Mouse (Mus musculus): ENCODE results near the gene Dnm3. TPM values are rescaled to one million over a fixed set of nuclear protein-coding genes. Genes with fewer than 3 reads are reported as not detected.

The Dnm3 gene
- polyA plus RNA-seq, 1 experiment: 3.0 TPM

GRCm38 (mm10) chr1:162354780-162355179, 123.1 kb downstream of the Dnm3 start:
- Histone ChIP-seq H3K27me3 (ENCODE audit: control insufficient read depth, insufficient read depth, insufficient read length) (no peaks in the 10 kb centered on the region), H3K4me3 (no peak overlapping the region), H3K79me2 (ENCODE audit: control insufficient read depth, insufficient read depth) (no peaks in the 10 kb centered on the region), H3K36me3 (ENCODE audit: control insufficient read depth, insufficient read depth) (no peaks in the 10 kb centered on the region), H3K4me2 (ENCODE audit: low read depth) (no peak overlapping the region), H3ac (ENCODE audit: control insufficient read depth, insufficient read length) (no peak overlapping the region)
- TF ChIP-seq MYOD1 (IDR thresholded peaks at IDR 0.05; ENCODE audit: control insufficient read depth in 1 of 3, insufficient read length in 2 of 3, low read depth in 2 of 3) (no peak), POLR2AphosphoS2 (IDR thresholded peaks at IDR 0.05; ENCODE audit: insufficient read length, low read depth) (no peak), TCF3 (IDR thresholded peaks at IDR 0.05; ENCODE audit: insufficient read length, low read depth) (no peak), SRF (IDR thresholded peaks at IDR 0.05; ENCODE audit: control insufficient read depth, insufficient read length, low read depth) (no peak), CEBPB (IDR thresholded peaks at IDR 0.05; ENCODE audit: insufficient read depth, poor library complexity, severe bottlenecking) (no peak), E2F4 (IDR thresholded peaks at IDR 0.05; ENCODE audit: insufficient read depth) (no peak), POLR2A (IDR thresholded peaks at IDR 0.05; ENCODE audit: insufficient read length, low read depth) (no peak), MAX (IDR thresholded peaks at IDR 0.05; ENCODE audit: low read depth) (no peak), USF1 (IDR thresholded peaks at IDR 0.05; ENCODE audit: low read depth) (no peak), TCF12 (IDR thresholded peaks at IDR 0.05; ENCODE audit: insufficient read depth, poor library complexity, severe bottlenecking) (no peak), REST (IDR thresholded peaks at IDR 0.05; ENCODE audit: insufficient read depth, insufficient read length) (no peak), MYOG (IDR thresholded peaks at IDR 0.05; ENCODE audit: control insufficient read depth in 1 of 3, insufficient read depth in 1 of 3, insufficient read length in 2 of 3, low read depth in 2 of 3) (no peak)

- TF ChIP-seq CEBPB (IDR thresholded peaks at IDR 0.05; ENCODE audit: insufficient read depth, poor library complexity, severe bottlenecking) (no peak), E2F4 (IDR thresholded peaks at IDR 0.05; ENCODE audit: insufficient read depth) (no peak), TCF12 (IDR thresholded peaks at IDR 0.05; ENCODE audit: insufficient read depth, poor library complexity, severe bottlenecking) (no peak), SRF (IDR thresholded peaks at IDR 0.05; ENCODE audit: control insufficient read depth, insufficient read length, low read depth) (no peak), MYOG (IDR thresholded peaks at IDR 0.05; ENCODE audit: control insufficient read depth in 1 of 3, insufficient read depth in 1 of 3, insufficient read length in 2 of 3, low read depth in 2 of 3) (no peak), MYOD1 (IDR thresholded peaks at IDR 0.05; ENCODE audit: control insufficient read depth in 1 of 3, insufficient read length in 2 of 3, low read depth in 2 of 3) (no peak), REST (IDR thresholded peaks at IDR 0.05; ENCODE audit: insufficient read depth, insufficient read length) (no peak), POLR2A (IDR thresholded peaks at IDR 0.05; ENCODE audit: insufficient read length, low read depth) (no peak), USF1 (IDR thresholded peaks at IDR 0.05; ENCODE audit: low read depth) (no peak), MAX (IDR thresholded peaks at IDR 0.05; ENCODE audit: low read depth) (no peak), TCF3 (IDR thresholded peaks at IDR 0.05; ENCODE audit: insufficient read length, low read depth) (no peak), POLR2AphosphoS2 (IDR thresholded peaks at IDR 0.05; ENCODE audit: insufficient read length, low read depth) (no peak)
- Histone ChIP-seq H3K4me2 (ENCODE audit: low read depth) (no peak overlapping the region), H3ac (ENCODE audit: control insufficient read depth, insufficient read length) (no peak overlapping the region), H3K4me3 (no peak overlapping the region), H3K79me2 (ENCODE audit: control insufficient read depth, insufficient read depth) (no peaks in the 10 kb centered on the region), H3K27me3 (ENCODE audit: control insufficient read depth, insufficient read depth, insufficient read length) (no peaks in the 10 kb centered on the region), H3K36me3 (ENCODE audit: control insufficient read depth, insufficient read depth) (no peaks in the 10 kb centered on the region)
Measured at GRCm38 (mm10) chr1:162353831-162354230, 124.0 kb downstream of the Dnm3 start.

GRCm38 (mm10) chr1:162349306-162349705, 128.5 kb downstream of the Dnm3 start:
- H3K4me2 ChIP-seq (ENCODE audit: low read depth): no peak overlapping the region
- no peaks in the 10 kb centered on the region for H3K36me3 ChIP-seq (ENCODE audit: control insufficient read depth, insufficient read depth)
- no peak overlapping the region for H3K4me3 ChIP-seq
- H3K79me2 ChIP-seq (ENCODE audit: control insufficient read depth, insufficient read depth): no peaks in the 10 kb centered on the region
- no peak overlapping the region for H3ac ChIP-seq (ENCODE audit: control insufficient read depth, insufficient read length)
- TF ChIP-seq USF1 (IDR thresholded peaks at IDR 0.05; ENCODE audit: low read depth): no peak
- no peak for TF ChIP-seq MAX (IDR thresholded peaks at IDR 0.05; ENCODE audit: low read depth)
- TF ChIP-seq TCF3 (IDR thresholded peaks at IDR 0.05; ENCODE audit: insufficient read length, low read depth): no peak
- no peak for TF ChIP-seq CEBPB (IDR thresholded peaks at IDR 0.05; ENCODE audit: insufficient read depth, poor library complexity, severe bottlenecking)
- TF ChIP-seq POLR2AphosphoS2 (IDR thresholded peaks at IDR 0.05; ENCODE audit: insufficient read length, low read depth): no peak
- TF ChIP-seq POLR2A (IDR thresholded peaks at IDR 0.05; ENCODE audit: insufficient read length, low read depth): no peak
- no peak for TF ChIP-seq REST (IDR thresholded peaks at IDR 0.05; ENCODE audit: insufficient read depth, insufficient read length)
- TF ChIP-seq MYOG (IDR thresholded peaks at IDR 0.05; ENCODE audit: control insufficient read depth in 1 of 3, insufficient read depth in 1 of 3, insufficient read length in 2 of 3, low read depth in 2 of 3): no peak
- TF ChIP-seq TCF12 (IDR thresholded peaks at IDR 0.05; ENCODE audit: insufficient read depth, poor library complexity, severe bottlenecking): no peak
- TF ChIP-seq SRF (IDR thresholded peaks at IDR 0.05; ENCODE audit: control insufficient read depth, insufficient read length, low read depth): no peak
- no peak for TF ChIP-seq MYOD1 (IDR thresholded peaks at IDR 0.05; ENCODE audit: control insufficient read depth in 1 of 3, insufficient read length in 2 of 3, low read depth in 2 of 3)
- no peak for TF ChIP-seq E2F4 (IDR thresholded peaks at IDR 0.05; ENCODE audit: insufficient read depth)
- no peaks in the 10 kb centered on the region for H3K27me3 ChIP-seq (ENCODE audit: control insufficient read depth, insufficient read depth, insufficient read length)

- Histone ChIP-seq H3K4me2 (ENCODE audit: low read depth) (no peak overlapping the region), H3ac (ENCODE audit: control insufficient read depth, insufficient read length) (no peak overlapping the region), H3K79me2 (ENCODE audit: control insufficient read depth, insufficient read depth) (no peaks in the 10 kb centered on the region), H3K36me3 (ENCODE audit: control insufficient read depth, insufficient read depth) (no peaks in the 10 kb centered on the region), H3K27me3 (ENCODE audit: control insufficient read depth, insufficient read depth, insufficient read length) (no peaks in the 10 kb centered on the region), H3K4me3 (no peak overlapping the region)
- no peak for TF ChIP-seq TCF12 (IDR thresholded peaks at IDR 0.05; ENCODE audit: insufficient read depth, poor library complexity, severe bottlenecking)
- no peak for TF ChIP-seq POLR2AphosphoS2 (IDR thresholded peaks at IDR 0.05; ENCODE audit: insufficient read length, low read depth)
- no peak for TF ChIP-seq USF1 (IDR thresholded peaks at IDR 0.05; ENCODE audit: low read depth)
Measured at GRCm38 (mm10) chr1:162346456-162347011, 131.3 kb downstream of the Dnm3 start.

GRCm38 (mm10) chr1:162337170-162337569, 140.7 kb downstream of the Dnm3 start:
- Histone ChIP-seq H3K4me2 (ENCODE audit: low read depth) (no peak overlapping the region), H3K79me2 (ENCODE audit: control insufficient read depth, insufficient read depth) (no peaks in the 10 kb centered on the region), H3K27me3 (ENCODE audit: control insufficient read depth, insufficient read depth, insufficient read length) (no peaks in the 10 kb centered on the region), H3ac (ENCODE audit: control insufficient read depth, insufficient read length) (no peak overlapping the region), H3K36me3 (ENCODE audit: control insufficient read depth, insufficient read depth) (no peaks in the 10 kb centered on the region), H3K4me3 (no peak overlapping the region)
- TF ChIP-seq USF1 (IDR thresholded peaks at IDR 0.05; ENCODE audit: low read depth) (no peak), SRF (IDR thresholded peaks at IDR 0.05; ENCODE audit: control insufficient read depth, insufficient read length, low read depth) (no peak), REST (IDR thresholded peaks at IDR 0.05; ENCODE audit: insufficient read depth, insufficient read length) (no peak), TCF3 (IDR thresholded peaks at IDR 0.05; ENCODE audit: insufficient read length, low read depth) (no peak), TCF12 (IDR thresholded peaks at IDR 0.05; ENCODE audit: insufficient read depth, poor library complexity, severe bottlenecking) (no peak), MYOG (IDR thresholded peaks at IDR 0.05; ENCODE audit: control insufficient read depth in 1 of 3, insufficient read depth in 1 of 3, insufficient read length in 2 of 3, low read depth in 2 of 3) (no peak), CEBPB (IDR thresholded peaks at IDR 0.05; ENCODE audit: insufficient read depth, poor library complexity, severe bottlenecking) (no peak), MAX (IDR thresholded peaks at IDR 0.05; ENCODE audit: low read depth) (no peak), MYOD1 (IDR thresholded peaks at IDR 0.05; ENCODE audit: control insufficient read depth in 1 of 3, insufficient read length in 2 of 3, low read depth in 2 of 3) (no peak)
